Mouse (Mus musculus) embryonic fibroblast, embryonic 13.5 days (primary cell): Measurements from ENCODE around the gene Mapk8ip2.

Experiments used
- CTCF ChIP-seq: IDR thresholded peaks from 2 replicates; pipeline ENCODE4 v1.5.1; 2011; ENCODE audit warnings: mild to moderate bottlenecking, control low read depth, low read length, moderate library complexity, borderline replicate concordance; ENCODE audit not compliant: insufficient read depth
- POLR2A ChIP-seq: IDR thresholded peaks from 2 replicates; pipeline ENCODE4 v1.6.1; 2011; ENCODE audit warnings: low read depth, mild to moderate bottlenecking, control low read depth, low read length, moderate library complexity

DNA sequence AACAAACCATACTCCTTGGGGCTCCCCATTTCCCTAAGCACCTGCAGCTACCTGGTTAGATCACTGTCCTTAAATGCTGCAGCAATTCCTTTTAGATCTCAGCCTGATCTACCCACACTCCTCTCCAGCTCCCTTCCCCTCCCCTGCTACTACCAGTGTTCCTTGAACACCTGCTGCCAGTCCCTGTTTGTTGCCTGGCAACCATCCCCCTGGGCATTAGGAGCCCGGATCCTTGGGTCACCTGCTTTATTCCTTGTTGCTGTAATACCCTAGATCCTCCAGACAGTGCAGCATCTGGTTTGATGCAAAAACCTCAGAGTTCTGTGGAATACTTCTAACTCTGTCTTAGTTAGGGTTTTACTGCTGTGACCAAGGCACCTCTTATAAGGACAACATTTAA, 11.3 kb downstream of the Mapk8ip2 start:
- TF ChIP-seq CTCF, result no peak
- no peak for TF ChIP-seq POLR2A
